Mouse (Mus musculus): Measurements from ENCODE around the gene Mzf1. TPM values are rescaled to one million over a fixed set of nuclear protein-coding genes. Genes with fewer than 3 reads are reported as not detected.

Mzf1 gene
- total and polyA plus RNA-seq, 2 experiments from 2014 or later: 7.7 to 9.6 TPM

GRCm38 (mm10) chr7:13031069-13031468 is 23.5 kb downstream of the Mzf1 start:
- Histone ChIP-seq H3K9ac (replicated peaks; ENCODE audit: low read length) (no peak overlapping the region), H3K4me3 (ENCODE audit: low read length) (no peak overlapping the region), H3K4me2 (ENCODE audit: low read depth, low read length) (no peak overlapping the region), H3K27me3 (ENCODE audit: insufficient read depth, low read length) (no peaks in the 10 kb centered on the region), H3K36me3 (ENCODE audit: insufficient read depth, low read length) (peaks cover 74% of the 10 kb centered on the region), H3K27ac (no peak overlapping the region), H3K9me3 (ENCODE audit: low read length) (no peaks in the 10 kb centered on the region), H3K4me1 (ENCODE audit: insufficient read depth, low read length) (0 out of 2 replicates have a peak, but pooled peaks cover 5% of the 10 kb centered on the region)
- 61% methylated on average over 5 of the region's 5 CpGs for WGBS
- peak; percentile 59 for TF ChIP-seq CTCF (IDR thresholded peaks at IDR 0.05; ENCODE audit: low read depth)
- DNase-seq (ENCODE audit: low spot score) (peak; percentile 63), ATAC-seq (no peak)

GRCm38 (mm10) chr7:13028986-13029385 is 25.6 kb downstream of the Mzf1 start:
- peaks cover 11% of the 10 kb centered on the region for H3K4me1 ChIP-seq (ENCODE audit: insufficient read depth, low read length)
- no peak overlapping the region for H3K9ac ChIP-seq (replicated peaks; ENCODE audit: low read length)
- no peak overlapping the region for H3K4me2 ChIP-seq (ENCODE audit: low read depth, low read length)
- H3K27ac ChIP-seq: no peak overlapping the region
- 86% methylated on average over 4 of the region's 4 CpGs for WGBS
- no peaks in the 10 kb centered on the region for H3K9me3 ChIP-seq (ENCODE audit: low read length)
- no peak overlapping the region for H3K4me3 ChIP-seq (ENCODE audit: low read length)
- DNase-seq (ENCODE audit: low spot score): no peak
- no peak for ATAC-seq
- no peaks in the 10 kb centered on the region for H3K27me3 ChIP-seq (ENCODE audit: insufficient read depth, low read length)
- peaks cover 62% of the 10 kb centered on the region for H3K36me3 ChIP-seq (ENCODE audit: insufficient read depth, low read length)
- no peak for TF ChIP-seq CTCF (IDR thresholded peaks at IDR 0.05; ENCODE audit: low read depth)

GRCm38 (mm10) chr7:13025511-13026112 is 29.0 kb downstream of the Mzf1 start:
- 29% methylated on average over 4 of the region's 4 CpGs for WGBS
- Histone ChIP-seq H3K4me3 (ENCODE audit: low read length) (peak overlapping the region; percentile 79), H3K27me3 (ENCODE audit: insufficient read depth, low read length) (no peaks in the 10 kb centered on the region), H3K27ac (peak overlapping the region; percentile 99; the same call in 1 of the 2 replicates), H3K4me1 (ENCODE audit: insufficient read depth, low read length) (peaks cover 7% of the 10 kb centered on the region), H3K36me3 (ENCODE audit: insufficient read depth, low read length) (peaks cover 45% of the 10 kb centered on the region), H3K4me2 (ENCODE audit: low read depth, low read length) (peak overlapping the region; percentile 90), H3K9me3 (ENCODE audit: low read length) (no peaks in the 10 kb centered on the region), H3K9ac (replicated peaks; ENCODE audit: low read length) (peak overlapping the region; percentile 98)
- no peak for DNase-seq (ENCODE audit: low spot score)
- no peak for ATAC-seq
- TF ChIP-seq CTCF (IDR thresholded peaks at IDR 0.05; ENCODE audit: low read depth): no peak

GRCm38 (mm10) chr7:13024805-13025204 is 29.8 kb downstream of the Mzf1 start:
- H3K27me3 ChIP-seq (ENCODE audit: insufficient read depth, low read length): no peaks in the 10 kb centered on the region
- WGBS: under 1% methylated on average over 36 of the region's 44 CpGs
- no peaks in the 10 kb centered on the region for H3K9me3 ChIP-seq (ENCODE audit: low read length)
- DNase-seq (ENCODE audit: low spot score) (peak; percentile 86), ATAC-seq (peak; percentile 73)
- peak overlapping the region; percentile 90 for H3K4me2 ChIP-seq (ENCODE audit: low read depth, low read length)
- H3K4me1 ChIP-seq (ENCODE audit: insufficient read depth, low read length): peaks cover 7% of the 10 kb centered on the region
- H3K36me3 ChIP-seq (ENCODE audit: insufficient read depth, low read length): peaks cover 37% of the 10 kb centered on the region
- peak overlapping the region; percentile 79 for H3K4me3 ChIP-seq (ENCODE audit: low read length)
- peak overlapping the region; percentile 99 for H3K27ac ChIP-seq
- peak overlapping the region; percentile 98 for H3K9ac ChIP-seq (replicated peaks; ENCODE audit: low read length)
- TF ChIP-seq CTCF (IDR thresholded peaks at IDR 0.05; ENCODE audit: low read depth): peak; percentile 51

GRCm38 (mm10) chr7:13023928-13024731 is 30.4 kb downstream of the Mzf1 start:
- under 1% methylated on average over 75 of the region's 95 CpGs for WGBS
- Histone ChIP-seq H3K9me3 (ENCODE audit: low read length) (no peaks in the 10 kb centered on the region), H3K9ac (replicated peaks; ENCODE audit: low read length) (peak overlapping the region; percentile 98), H3K4me1 (ENCODE audit: insufficient read depth, low read length) (peaks cover 7% of the 10 kb centered on the region), H3K27me3 (ENCODE audit: insufficient read depth, low read length) (no peaks in the 10 kb centered on the region), H3K4me2 (ENCODE audit: low read depth, low read length) (peak overlapping the region; percentile 90), H3K27ac (peak overlapping the region; percentile 99), H3K4me3 (ENCODE audit: low read length) (peak overlapping the region; percentile 79), H3K36me3 (ENCODE audit: insufficient read depth, low read length) (peaks cover 30% of the 10 kb centered on the region)
- DNase-seq (ENCODE audit: low spot score) (peak; percentile 98), ATAC-seq (peak; percentile 94)
- peak; percentile 41 for TF ChIP-seq CTCF (IDR thresholded peaks at IDR 0.05; ENCODE audit: low read depth)

GRCm38 (mm10) chr7:13022773-13023535 is 31.6 kb downstream of the Mzf1 start:
- H3K4me1 ChIP-seq (ENCODE audit: insufficient read depth, low read length): peaks cover 7% of the 10 kb centered on the region
- peak; percentile 71 for DNase-seq (ENCODE audit: low spot score)
- no peak for TF ChIP-seq CTCF (IDR thresholded peaks at IDR 0.05; ENCODE audit: low read depth)
- H3K9ac ChIP-seq (replicated peaks; ENCODE audit: low read length): peak overlapping the region; percentile 98
- no peaks in the 10 kb centered on the region for H3K27me3 ChIP-seq (ENCODE audit: insufficient read depth, low read length)
- peak overlapping the region; percentile 90 for H3K4me2 ChIP-seq (ENCODE audit: low read depth, low read length)
- H3K36me3 ChIP-seq (ENCODE audit: insufficient read depth, low read length): peaks cover 18% of the 10 kb centered on the region
- H3K27ac ChIP-seq: peak overlapping the region; percentile 99
- ATAC-seq: peak; percentile 30
- 3% methylated on average over 31 of the region's 31 CpGs for WGBS
- peak overlapping the region; percentile 79 for H3K4me3 ChIP-seq (ENCODE audit: low read length)
- H3K9me3 ChIP-seq (ENCODE audit: low read length): no peaks in the 10 kb centered on the region

Data from hindbrain, postnatal 0 days (tissue).